Mouse (Mus musculus) heart, postnatal 0 days (tissue): ENCODE data around the gene Ufc1.

Experiments used
- CTCF ChIP-seq: IDR thresholded peaks from 2 replicates; pipeline ENCODE4 v1.5.1; 2016; ENCODE audit warnings: antibody characterized with exemption, control low read depth, low read depth
- EP300 ChIP-seq: IDR thresholded peaks from 2 replicates; pipeline ENCODE4 v1.6.1; 2016; ENCODE audit warnings: antibody characterized with exemption, low read depth

GRCm38 (mm10) chr1:171258921-171259320, 35.9 kb downstream of the Ufc1 start:
- TF ChIP-seq EP300 (no peak), CTCF (no peak)
